Mouse (Mus musculus) forebrain, postnatal 0 days (tissue): ENCODE results near the gene Gm17304. TPM values are rescaled to one million over a fixed set of nuclear protein-coding genes. Genes with fewer than 3 reads are reported as not detected.

ENCODE experiments used
- ATAC-seq: fragments of 200-750 bp; cut with Nextera tagmentation; 2 replicates; pipeline ENCODE4 v1.8.0; 2017; ENCODE audit warnings: mild to moderate bottlenecking, moderate library complexity
- DNase-seq: peaks from one replicate; pipeline ENCODE4 v3.0.0-alpha.2; 2015
- H3K27ac ChIP-seq: fragments of 300-500 bp; sonication (generic); 2 replicates; pipeline ENCODE4 v1.5.1; 2014; ENCODE audit warnings: low read depth, mild to moderate bottlenecking, antibody characterized with exemption, low read length, moderate library complexity, mixed read lengths
- H3K27me3 ChIP-seq: fragments of 300-500 bp; sonication (generic); 2 replicates; pipeline ENCODE4 v1.6.1; 2014; ENCODE audit warnings: mild to moderate bottlenecking, low read length, mixed read lengths; ENCODE audit not compliant: insufficient read depth
- H3K36me3 ChIP-seq: fragments of 300-500 bp; sonication (generic); 2 replicates; pipeline ENCODE4 v1.6.1; 2014; ENCODE audit warnings: mild to moderate bottlenecking, moderate library complexity; ENCODE audit not compliant: insufficient read depth
- H3K4me1 ChIP-seq: fragments of 300-500 bp; sonication (generic); 2 replicates; pipeline ENCODE4 v1.6.1; 2014; ENCODE audit warnings: antibody characterized with exemption; ENCODE audit not compliant: insufficient read depth
- H3K4me2 ChIP-seq: fragments of 300-500 bp; sonication (generic); 2 replicates; pipeline ENCODE4 v1.6.1; 2014; ENCODE audit warnings: low read depth, mild to moderate bottlenecking, moderate library complexity
- H3K4me3 ChIP-seq: fragments of 300-500 bp; sonication (generic); 2 replicates; pipeline ENCODE4 v1.5.1; 2014; ENCODE audit warnings: low read depth, low read length, mixed read lengths
- H3K9ac ChIP-seq: fragments of 300-500 bp; sonication (generic); 2 replicates; pipeline ENCODE4 v1.6.1; 2014; ENCODE audit warnings: mild to moderate bottlenecking
- H3K9me3 ChIP-seq: fragments of 300-500 bp; sonication (generic); 2 replicates; pipeline ENCODE4 v1.6.1; 2016; ENCODE audit warnings: low read length
- CTCF ChIP-seq: sonication (generic); IDR thresholded peaks from 2 replicates; pipeline ENCODE4 v1.5.1; 2016; ENCODE audit warnings: antibody characterized with exemption, control low read depth, low read depth
- WGBS: fragments of 180-500 bp; shearing (Covaris S2); extraction: QIAGEN DNeasy Blood & Tissue Kit; methylation state at CpG from one replicate; pipeline ENCODE4 v1.1.7; 2014; 5-methylcytosine and 5-hydroxymethylcytosine counted together
- polyA plus RNA-seq: library from polyadenylated mRNA; unstranded; fragments of >200 nt; fragmentation: Nextera tagmentation; extraction: Ambion mirVana; gene quantifications from 2 replicates; pipeline ENCODE4 v1.2.1, GENCODE M21; 2015
- total RNA-seq: library from RNA; depleted of rRNA; stranded (reverse); fragments of >200 nt; gene quantifications from 2 replicates; pipeline ENCODE4 v1.2.3, GENCODE M21; 2014; rRNA removed

The Gm17304 gene
- total and polyA plus RNA-seq, 2 experiments from 2014 or later, result not detected

- no peak for ATAC-seq
- Histone ChIP-seq H3K4me2 (no peak overlapping the region), H3K9me3 (no peaks in the 10 kb centered on the region), H3K27ac (no peak overlapping the region), H3K9ac (no peak overlapping the region), H3K36me3 (peaks cover 11% of the 10 kb centered on the region), H3K4me3 (no peak overlapping the region), H3K27me3 (no peaks in the 10 kb centered on the region), H3K4me1 (peaks cover 6% of the 10 kb centered on the region; the same call in 1 of the 2 replicates)
- DNase-seq, result no peak
- TF ChIP-seq CTCF, result no peak
- 48% methylated on average over 3 of the region's 3 CpGs for WGBS
These were observed 33.0 kb downstream of the Gm17304 start for GRCm38 (mm10) chr5:106641876-106642275.

- 93% methylated on average over 4 of the region's 4 CpGs for WGBS
- Histone ChIP-seq H3K36me3 (no peaks in the 10 kb centered on the region), H3K9me3 (no peaks in the 10 kb centered on the region), H3K4me3 (no peak overlapping the region), H3K27ac (no peak overlapping the region), H3K27me3 (no peaks in the 10 kb centered on the region), H3K4me2 (no peak overlapping the region), H3K9ac (no peak overlapping the region), H3K4me1 (peaks cover 6% of the 10 kb centered on the region; the same call in 1 of the 2 replicates)
- ATAC-seq (no peak), DNase-seq (no peak)
- no peak for TF ChIP-seq CTCF
These were observed 34.5 kb downstream of the Gm17304 start for GRCm38 (mm10) chr5:106643434-106643833.

GRCm38 (mm10) chr5:106649441-106649840 lies 40.5 kb downstream of the Gm17304 start:
- no peak overlapping the region for H3K4me3 ChIP-seq
- no peaks in the 10 kb centered on the region for H3K9me3 ChIP-seq
- H3K9ac ChIP-seq, result no peak overlapping the region
- no peaks in the 10 kb centered on the region for H3K27me3 ChIP-seq
- peak; percentile 45; the same call in 1 of the 2 replicates for TF ChIP-seq CTCF
- no peaks in the 10 kb centered on the region for H3K4me1 ChIP-seq
- ATAC-seq (no peak; the same call in 1 of the 2 replicates), DNase-seq (peak; percentile 46)
- H3K36me3 ChIP-seq, result no peaks in the 10 kb centered on the region; the same call in 1 of the 2 replicates
- H3K27ac ChIP-seq, result no peak overlapping the region
- H3K4me2 ChIP-seq, result no peak overlapping the region

GRCm38 (mm10) chr5:106649995-106650394 lies 41.1 kb downstream of the Gm17304 start:
- ATAC-seq, result no peak
- no peak for DNase-seq

GRCm38 (mm10) chr5:106652220-106652753 lies 43.4 kb downstream of the Gm17304 start:
- Histone ChIP-seq H3K9me3 (no peaks in the 10 kb centered on the region), H3K27me3 (no peaks in the 10 kb centered on the region), H3K4me2 (no peak overlapping the region), H3K4me1 (no peaks in the 10 kb centered on the region), H3K27ac (no peak overlapping the region), H3K4me3 (no peak overlapping the region), H3K9ac (no peak overlapping the region), H3K36me3 (no peaks in the 10 kb centered on the region; the same call in 1 of the 2 replicates)
- 92% methylated on average over 4 of the region's 4 CpGs for WGBS
- ATAC-seq (no peak), DNase-seq (no peak)
- no peak for TF ChIP-seq CTCF

More at GRCm38 (mm10) chr5:106649995-106650394, 41.1 kb downstream of the Gm17304 start:
- H3K9me3 ChIP-seq, result no peaks in the 10 kb centered on the region
- no peak overlapping the region for H3K27ac ChIP-seq
- no peak overlapping the region for H3K4me3 ChIP-seq
- TF ChIP-seq CTCF, result no peak
- H3K4me2 ChIP-seq, result no peak overlapping the region
- H3K4me1 ChIP-seq, result no peaks in the 10 kb centered on the region
- H3K27me3 ChIP-seq, result no peaks in the 10 kb centered on the region
- H3K9ac ChIP-seq, result no peak overlapping the region
- H3K36me3 ChIP-seq, result no peaks in the 10 kb centered on the region; the same call in 1 of the 2 replicates

GRCm38 (mm10) chr5:106652790-106653328 lies 44.0 kb downstream of the Gm17304 start:
- DNase-seq, result no peak

More at GRCm38 (mm10) chr5:106652790-106653328, 44.0 kb downstream of the Gm17304 start:
- no peak overlapping the region for H3K4me3 ChIP-seq
- no peak for ATAC-seq
- TF ChIP-seq CTCF, result no peak
- no peaks in the 10 kb centered on the region for H3K9me3 ChIP-seq
- H3K4me2 ChIP-seq, result no peak overlapping the region
- no peaks in the 10 kb centered on the region for H3K27me3 ChIP-seq
- H3K9ac ChIP-seq, result no peak overlapping the region
- WGBS, result 90% methylated on average over 3 of the region's 3 CpGs
- H3K36me3 ChIP-seq, result no peaks in the 10 kb centered on the region; the same call in 1 of the 2 replicates
- H3K4me1 ChIP-seq, result no peaks in the 10 kb centered on the region
- H3K27ac ChIP-seq, result no peak overlapping the region

Other genes with a start within 250 kb of the Gm17304 start
- gene Barhl2, start 150.9 kb upstream of the Gm17304 start, total RNA-seq, result 4.5 and 9.4 TPM in 2 replicates
- 1.3 and 1.5 TPM in 2 replicates for gene Barhl2, start 150.9 kb upstream of the Gm17304 start, polyA plus RNA-seq
- gene Zfp644, start 88.2 kb downstream of the Gm17304 start, total RNA-seq, result 114 and 132 TPM in 2 replicates
- 57.1 and 70.8 TPM in 2 replicates for gene Zfp644, start 88.2 kb downstream of the Gm17304 start, polyA plus RNA-seq